Mouse (Mus musculus): ENCODE measurements around the gene Bdh1.
A peak's percentile ranks its signal among the peaks of the same experiment; 100 is the strongest.

GRCm38 (mm10) chr16:31412321-31412720 is 9.8 kb upstream of the Bdh1 start:
- no peak for TF ChIP-seq CTCF (IDR thresholded peaks at IDR 0.05; ENCODE audit: control insufficient read depth, insufficient read depth, insufficient read length)
- peak; percentile 92 for TF ChIP-seq USF1 (IDR thresholded peaks at IDR 0.05; ENCODE audit: low read depth)
- TF ChIP-seq FOSL1 (IDR thresholded peaks at IDR 0.05; ENCODE audit: insufficient read depth, low read length, poor library complexity, severe bottlenecking) = no peak

All from C2C12 (cell line).